Mouse (Mus musculus) adrenal gland, postnatal 14 days (tissue): ENCODE measurements around the gene Hibadh. TPM values are rescaled to one million over a fixed set of nuclear protein-coding genes. Genes with fewer than 3 reads are reported as not detected.

ENCODE experiments used
- DNase-seq: peaks from one replicate; pipeline ENCODE4 v3.0.0; 2021; ENCODE audit warnings: mixed read lengths
- total RNA-seq: library from RNA; stranded (reverse); gene quantifications from 2 replicates; pipeline ENCODE4 v1.2.3, GENCODE M21; 2021

Gene Hibadh
- total RNA-seq, 1 experiment from 2014 or later, result 228 TPM

DNA sequence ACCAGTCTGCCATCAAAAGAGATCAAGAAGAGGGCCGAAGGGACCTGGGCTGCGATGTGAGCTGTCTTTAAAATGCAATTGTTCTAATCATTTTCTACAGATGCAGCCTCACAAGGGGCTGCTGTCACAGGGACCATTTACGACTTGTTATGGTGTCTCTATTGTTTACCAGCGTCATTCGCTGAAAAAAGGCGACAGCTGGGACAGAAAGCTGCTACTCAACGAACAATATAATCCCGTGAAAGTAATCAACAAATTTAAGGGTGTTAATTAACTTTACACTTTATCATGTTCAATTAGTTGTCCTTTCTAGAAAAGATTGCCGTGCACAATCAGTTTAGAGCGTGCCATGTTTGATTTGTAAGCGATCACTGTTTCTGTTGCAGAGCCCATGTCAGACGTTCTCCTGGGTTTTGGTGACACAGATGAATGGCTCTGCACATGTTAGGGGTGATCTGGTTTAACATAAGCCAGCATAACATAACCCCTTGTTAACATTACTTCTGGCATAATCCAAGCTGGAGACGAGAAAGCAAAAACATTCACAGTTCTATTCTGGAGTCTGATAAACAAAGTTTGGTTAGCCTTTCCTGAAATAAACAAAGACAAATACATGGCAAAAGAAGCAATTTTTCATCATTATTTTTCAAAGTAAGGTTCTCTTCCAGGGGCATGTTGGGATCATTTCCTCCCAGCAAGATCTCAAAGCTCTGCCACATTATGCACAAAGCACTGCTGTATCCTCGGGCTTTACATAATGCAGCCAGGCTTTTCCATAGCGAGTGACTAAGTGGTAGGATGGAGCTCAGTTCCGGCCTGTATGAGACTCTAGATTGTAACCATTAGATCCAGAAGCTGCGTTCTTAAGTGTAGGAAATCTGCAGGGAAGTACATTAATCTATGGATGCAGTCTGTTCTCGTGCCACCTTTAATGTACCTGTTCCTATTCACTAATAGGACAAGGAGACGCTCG lies 72.6 kb downstream of the Hibadh start:
- DNase-seq, result no peak

DNA sequence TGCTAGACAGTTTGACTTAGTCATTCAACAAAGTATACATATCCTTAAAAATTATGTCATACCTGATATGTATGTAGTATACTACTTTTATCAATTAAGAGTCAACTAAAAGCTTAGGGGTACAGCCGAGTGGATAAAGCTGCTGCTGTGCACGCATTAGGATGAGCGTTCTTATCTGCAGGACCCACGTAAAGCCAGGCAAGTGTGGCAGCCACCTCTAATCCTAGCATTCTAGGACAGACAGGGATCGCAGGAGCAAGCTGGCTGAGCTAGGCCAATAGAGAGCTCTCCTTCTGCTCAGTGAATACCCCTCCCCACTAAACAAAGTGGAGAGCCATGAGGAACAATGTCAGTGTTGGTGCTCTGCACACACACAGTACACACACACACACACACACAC lies 75.0 kb downstream of the Hibadh start:
- DNase-seq, result no peak

- DNase-seq, result no peak
Observed at GRCm38 (mm10) chr6:52562994-52563393, 77.2 kb downstream of the Hibadh start.

- no peak for DNase-seq
Observed at GRCm38 (mm10) chr6:52559041-52559440, 81.1 kb downstream of the Hibadh start.

DNA sequence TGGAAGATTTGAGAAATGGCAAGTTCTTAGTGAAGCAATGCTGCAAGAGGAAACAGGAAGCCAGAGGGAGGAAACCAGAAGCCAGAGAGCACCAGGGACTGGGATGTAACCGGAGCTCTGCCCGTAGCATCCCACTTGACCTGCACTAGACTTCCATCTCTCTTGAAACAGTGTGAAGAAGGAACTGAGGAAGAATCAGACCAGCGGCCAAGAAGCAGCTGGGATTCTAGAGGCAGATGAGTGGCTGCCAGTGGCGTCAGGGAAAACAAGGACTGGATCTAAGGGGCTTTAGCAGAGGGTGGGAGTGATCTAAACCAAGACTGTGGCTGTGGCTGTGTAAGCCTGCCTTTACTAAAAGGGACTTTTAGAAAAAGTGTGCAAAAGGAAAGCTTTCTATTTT lies 95.8 kb downstream of the Hibadh start:
- DNase-seq, result no peak

DNA sequence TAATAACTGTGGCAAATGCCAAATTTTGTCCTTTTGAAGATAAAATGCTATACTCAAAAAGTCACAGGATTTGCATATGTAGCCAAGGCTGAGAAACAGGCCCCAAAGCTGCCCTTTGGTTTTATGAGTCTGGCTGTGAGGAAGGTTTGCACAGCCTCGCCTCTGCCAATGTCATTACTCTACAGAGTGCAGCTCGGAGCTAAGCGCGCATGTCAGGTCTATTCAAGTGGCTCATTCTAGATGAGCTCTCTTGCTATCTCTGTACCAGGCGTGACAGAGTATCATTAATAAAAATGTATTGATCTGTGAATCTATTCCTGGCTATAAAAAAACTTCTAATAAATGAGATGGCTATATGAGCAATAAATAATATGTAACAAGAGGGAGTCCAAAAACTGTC lies 97.7 kb downstream of the Hibadh start:
- no peak for DNase-seq

DNA sequence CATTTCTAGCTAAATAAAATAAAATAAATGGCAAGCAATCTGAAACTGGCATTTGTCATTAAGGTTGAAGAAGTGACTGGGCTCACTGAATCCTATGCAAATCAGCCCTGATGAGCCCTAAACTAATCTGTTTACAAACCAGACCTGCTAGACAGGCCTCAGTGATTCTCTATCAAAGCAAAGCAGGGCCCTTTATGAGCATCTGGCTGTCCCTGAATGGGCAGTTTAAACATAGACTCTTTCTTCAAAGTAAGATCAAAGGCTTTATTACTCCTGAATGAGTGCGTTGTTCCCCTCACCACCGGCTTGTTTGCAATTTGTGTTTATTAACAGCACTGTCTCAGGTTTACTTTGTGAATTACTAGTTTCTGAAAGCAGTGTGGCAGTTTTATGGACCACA lies 100.3 kb downstream of the Hibadh start:
- DNase-seq, result no peak

DNA sequence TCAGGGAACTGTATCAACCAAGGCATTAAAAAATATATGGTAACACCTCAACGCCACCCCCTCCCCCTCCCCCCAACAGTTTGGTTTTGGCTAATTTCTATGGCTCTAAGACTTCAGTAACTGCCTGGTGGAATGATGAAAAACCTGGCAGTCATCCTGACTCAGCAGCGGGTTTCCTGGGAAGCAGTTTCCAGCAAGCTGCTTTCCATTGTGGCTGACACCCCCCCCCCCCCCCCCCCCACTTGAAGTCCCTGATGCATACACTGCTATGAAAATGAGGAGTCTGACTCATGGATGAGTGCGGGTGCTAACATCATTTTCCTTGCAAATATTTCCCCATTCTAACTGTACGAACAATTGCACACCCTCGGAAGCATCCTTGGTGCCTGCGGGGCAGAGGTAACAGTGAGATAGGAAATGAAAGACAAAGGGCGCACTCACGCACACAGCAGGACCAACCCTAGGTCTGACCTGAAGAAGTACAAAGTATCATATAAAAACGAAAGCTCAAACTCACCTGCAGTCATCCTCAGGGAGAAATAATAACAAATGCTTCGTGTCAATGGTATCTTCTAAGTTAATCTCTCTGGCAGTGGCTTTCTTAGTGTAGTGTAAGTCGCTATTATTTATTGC lies 105.0 kb downstream of the Hibadh start:
- no peak for DNase-seq

DNA sequence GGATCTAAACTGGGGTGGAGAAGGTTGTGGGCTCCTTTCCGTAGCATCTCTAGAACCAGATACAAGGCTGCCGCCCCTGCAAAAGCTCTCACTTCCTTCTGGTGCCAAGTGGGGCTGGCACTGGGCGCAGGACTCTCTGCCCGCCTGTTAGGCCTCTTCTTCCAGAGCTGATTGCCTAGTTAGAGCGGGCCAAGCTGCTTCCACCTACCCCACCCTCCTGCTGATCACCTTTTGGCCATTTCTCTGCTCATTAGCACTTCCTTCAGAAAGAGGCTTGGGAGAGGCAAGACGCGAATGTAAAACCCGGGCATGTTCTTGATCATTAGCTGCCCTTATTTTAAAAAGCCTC lies 108.1 kb downstream of the Hibadh start:
- no peak for DNase-seq

- no peak for DNase-seq
Observed at GRCm38 (mm10) chr6:52531366-52532143, 108.6 kb downstream of the Hibadh start.

- DNase-seq, result no peak
Observed at GRCm38 (mm10) chr6:52530861-52531260, 109.3 kb downstream of the Hibadh start.

- DNase-seq, result no peak
Observed at GRCm38 (mm10) chr6:52524226-52524625, 116.0 kb downstream of the Hibadh start.

DNA sequence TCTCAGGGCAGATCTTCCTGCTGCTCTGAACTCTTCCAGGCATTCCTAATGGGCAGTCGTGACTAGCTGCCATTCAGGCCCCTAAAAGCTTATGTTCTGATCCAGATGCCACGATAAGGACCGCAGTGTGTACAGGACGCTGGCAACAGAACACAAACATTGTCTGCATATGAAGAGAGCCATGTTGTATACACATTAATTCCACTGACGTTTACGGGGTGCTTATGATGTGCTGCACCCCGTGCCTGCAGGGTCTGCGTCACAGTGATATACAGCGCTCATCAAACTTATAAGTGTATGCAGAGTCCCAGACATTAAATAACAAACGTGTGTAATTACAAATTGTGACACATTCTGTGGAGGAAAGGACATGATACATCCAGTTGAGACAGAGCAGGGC lies 121.5 kb downstream of the Hibadh start:
- DNase-seq, result no peak

DNA sequence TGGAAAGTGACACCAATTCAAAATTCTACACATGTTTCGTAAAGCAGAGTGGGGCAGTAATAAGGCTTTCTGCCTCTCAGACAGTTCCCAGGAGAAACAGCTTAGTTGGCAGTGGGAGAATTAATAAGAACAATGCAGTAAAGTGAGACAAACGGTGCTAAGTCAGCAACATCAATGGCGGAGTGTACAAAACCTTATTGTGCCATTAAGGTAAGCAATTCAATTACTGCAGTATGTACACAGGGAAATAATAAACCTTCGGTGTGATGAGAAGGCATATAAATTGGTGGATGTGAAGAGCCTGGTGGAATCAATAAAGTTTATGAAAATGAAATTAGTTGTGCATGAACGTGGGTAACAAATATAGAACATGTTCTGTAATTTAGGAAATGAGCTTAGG lies 122.9 kb downstream of the Hibadh start:
- DNase-seq, result no peak

- DNase-seq, result peak; percentile 64
Observed at GRCm38 (mm10) chr6:52513876-52514405, 126.2 kb downstream of the Hibadh start.

DNA sequence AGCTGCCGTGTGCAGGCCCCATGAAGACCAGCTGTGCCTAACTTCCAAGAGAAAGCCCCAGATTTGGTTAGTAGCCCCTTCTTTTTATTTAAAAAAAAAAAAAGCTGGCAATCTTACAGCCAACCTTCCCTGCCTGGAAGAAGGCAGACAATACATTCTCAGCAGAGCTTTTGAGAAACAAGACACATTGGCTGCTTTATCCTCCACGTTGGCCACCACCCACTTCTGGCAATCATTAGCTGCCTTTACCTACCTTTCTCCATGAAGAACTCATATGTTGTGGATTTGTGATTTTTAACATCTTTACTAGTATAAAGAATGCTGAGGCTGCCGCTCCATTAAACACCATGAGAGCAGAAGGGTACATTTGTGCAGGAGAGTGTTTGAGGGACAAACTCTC lies 131.4 kb downstream of the Hibadh start:
- DNase-seq, result no peak

- DNase-seq, result no peak
Observed at GRCm38 (mm10) chr6:52507946-52508345, 132.2 kb downstream of the Hibadh start.

GRCm38 (mm10) chr6:52507171-52507570 lies 133.0 kb downstream of the Hibadh start:
- DNase-seq, result peak; percentile 43

DNA sequence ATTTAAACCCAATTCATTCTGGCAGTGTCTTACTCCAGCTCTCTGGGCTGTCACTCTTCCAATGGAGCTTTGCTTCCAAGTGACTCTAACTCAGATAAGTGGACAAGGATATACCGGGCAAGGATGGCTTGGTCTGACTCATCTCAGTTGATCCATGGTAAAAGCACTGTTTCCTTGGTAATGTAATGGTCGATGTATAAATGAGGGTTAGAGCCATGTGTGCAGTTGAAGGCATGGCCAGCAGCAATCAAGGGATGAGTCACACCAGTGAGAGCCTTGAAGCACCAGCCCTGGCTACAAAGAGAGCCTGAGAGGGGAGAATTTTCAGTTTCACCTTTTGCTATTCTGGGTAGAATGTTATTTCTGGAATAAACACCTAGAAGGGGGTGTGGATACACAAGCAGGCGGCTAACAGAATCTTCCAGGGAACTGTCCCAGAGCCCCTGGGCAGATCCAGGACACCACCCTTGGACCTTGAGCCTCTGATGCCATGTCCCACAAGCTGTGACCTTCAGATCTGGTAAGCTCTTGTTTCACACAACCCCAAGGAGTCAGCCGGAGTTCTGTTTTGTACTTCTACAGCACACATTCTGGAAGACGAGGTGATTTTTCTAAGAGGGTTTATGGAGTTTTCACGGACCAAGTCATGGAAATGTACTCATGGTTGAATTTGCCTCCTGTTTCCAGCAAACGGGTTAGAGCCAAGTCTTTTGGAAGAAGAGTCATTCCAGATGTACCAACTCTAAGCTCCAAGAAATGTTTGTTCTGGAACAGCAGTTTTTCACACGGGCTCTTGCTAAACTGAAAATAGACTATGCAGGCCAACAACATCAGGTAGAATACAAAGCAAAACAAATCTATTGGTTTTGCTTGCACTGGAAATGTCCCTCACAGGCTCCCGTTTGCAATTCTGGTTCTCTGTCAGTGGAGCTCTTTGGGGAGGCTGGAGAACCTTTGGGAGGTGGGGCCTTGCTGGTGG lies 134.1 kb downstream of the Hibadh start:
- DNase-seq, result peak; percentile 34

GRCm38 (mm10) chr6:52504676-52505460 lies 135.3 kb downstream of the Hibadh start:
- DNase-seq, result peak; percentile 55

DNA sequence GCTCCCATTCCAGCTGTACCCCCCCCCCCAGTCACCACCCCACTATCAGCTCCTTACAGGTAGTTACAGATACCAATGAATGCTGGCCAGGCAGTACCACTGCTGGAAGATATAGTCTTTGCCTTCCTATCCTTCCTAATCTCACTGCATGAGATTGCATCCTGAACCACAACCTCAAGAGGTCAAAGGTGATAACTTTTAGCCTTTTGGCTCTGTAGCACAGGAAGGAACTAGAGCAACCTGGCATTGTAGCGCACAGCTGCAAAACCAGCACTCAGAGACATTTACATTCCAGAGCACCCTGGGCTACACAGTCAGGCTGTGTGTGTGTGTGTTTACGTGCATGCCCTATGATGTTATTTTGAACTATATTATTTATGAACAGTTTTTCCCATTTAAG lies 137.2 kb downstream of the Hibadh start:
- no peak for DNase-seq
